Mouse (Mus musculus) thymus, adult 2 months (tissue): ENCODE results near the gene Skap1. TPM values are rescaled to one million over a fixed set of nuclear protein-coding genes. Genes with fewer than 3 reads are reported as not detected.
A peak's percentile ranks its signal among the peaks of the same experiment; 100 is the strongest.

ENCODE experiments used
- DNase-seq: peaks from one replicate; pipeline ENCODE4 v3.0.0; 2021
- H3K27ac ChIP-seq: fragments of 200-500 bp; 2 replicates; pipeline ENCODE4 v1.5.1; 2012; ENCODE audit warnings: low read length, control low read depth; ENCODE audit not compliant: control insufficient read depth, insufficient read depth
- H3K27me3 ChIP-seq: fragments of 200-500 bp; 2 replicates; pipeline ENCODE4 v1.6.1; 2012; ENCODE audit warnings: mild to moderate bottlenecking, low read length, moderate library complexity, mixed read lengths; ENCODE audit not compliant: control insufficient read depth, insufficient read depth
- H3K36me3 ChIP-seq: fragments of 200-500 bp; 2 replicates; pipeline ENCODE4 v1.6.1; 2012; ENCODE audit warnings: mild to moderate bottlenecking, low read length, moderate library complexity; ENCODE audit not compliant: control insufficient read depth, insufficient read depth
- H3K4me1 ChIP-seq: fragments of 200-500 bp; replicated peaks from 2 replicates; pipeline ENCODE4 v1.6.1; 2012; ENCODE audit warnings: low read length; ENCODE audit not compliant: control insufficient read depth, insufficient read depth
- H3K4me3 ChIP-seq: fragments of 200-500 bp; 2 replicates; pipeline ENCODE4 v1.5.1; 2012; ENCODE audit warnings: mild to moderate bottlenecking, low read length, control low read depth, moderate library complexity; ENCODE audit not compliant: control insufficient read depth, insufficient read depth
- CTCF ChIP-seq: fragments of 200-500 bp; IDR thresholded peaks from 2 replicates; pipeline ENCODE4 v1.5.1; 2012; ENCODE audit warnings: mild to moderate bottlenecking, control low read depth, low read length, moderate library complexity, borderline replicate concordance; ENCODE audit not compliant: control insufficient read depth, poor library complexity, insufficient read depth; ENCODE audit errors: extremely low read depth
- POLR2A ChIP-seq: fragments of 200-500 bp; IDR thresholded peaks from 2 replicates; pipeline ENCODE4 v1.6.1; 2012; ENCODE audit warnings: mild to moderate bottlenecking, low read length, control low read depth, moderate library complexity; ENCODE audit not compliant: control insufficient read depth, poor library complexity, insufficient read depth; ENCODE audit errors: extremely low read depth
- WGBS: fragments of 180-500 bp; shearing (Covaris S2); methylation state at CpG from one replicate; pipeline ENCODE4 v1.1.7; 2018; 5-methylcytosine and 5-hydroxymethylcytosine counted together
- polyA plus RNA-seq: library from polyadenylated mRNA; depleted of rRNA; stranded (reverse); fragments of >200 nt; gene quantifications from 2 replicates; pipeline ENCODE4 v1.2.3, GENCODE M21; 2012

The Skap1 gene
- polyA plus RNA-seq, 1 experiment, result 205 TPM

DNA sequence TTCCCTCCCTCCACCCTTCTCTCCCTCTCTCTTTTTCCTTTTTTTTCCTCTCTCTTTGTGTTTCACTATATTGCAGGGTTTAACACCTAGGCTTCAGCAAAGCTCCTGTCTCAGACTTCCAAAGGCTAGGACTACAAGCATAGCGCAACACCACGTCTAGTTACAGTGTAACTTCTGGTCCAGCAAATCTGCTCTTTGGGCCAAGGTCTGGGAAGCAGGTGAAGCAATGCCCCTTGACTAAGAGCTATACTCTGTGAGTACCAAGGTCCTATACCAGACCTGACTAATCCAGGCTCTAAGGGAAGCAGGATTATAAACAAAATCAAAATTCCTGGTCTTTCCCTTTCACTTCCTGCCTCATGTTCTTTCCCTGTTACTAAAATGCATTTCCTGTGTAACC lies 35.3 kb upstream of the Skap1 start:
- Histone ChIP-seq H3K4me1 (no peaks in the 10 kb centered on the region), H3K27ac (no peak overlapping the region), H3K4me3 (no peak overlapping the region), H3K36me3 (no peaks in the 10 kb centered on the region), H3K27me3 (no peaks in the 10 kb centered on the region)
- WGBS, result 92% methylated on average over 2 of the region's 2 CpGs
- no peak for TF ChIP-seq POLR2A
- no peak for TF ChIP-seq CTCF
- no peak for DNase-seq

DNA sequence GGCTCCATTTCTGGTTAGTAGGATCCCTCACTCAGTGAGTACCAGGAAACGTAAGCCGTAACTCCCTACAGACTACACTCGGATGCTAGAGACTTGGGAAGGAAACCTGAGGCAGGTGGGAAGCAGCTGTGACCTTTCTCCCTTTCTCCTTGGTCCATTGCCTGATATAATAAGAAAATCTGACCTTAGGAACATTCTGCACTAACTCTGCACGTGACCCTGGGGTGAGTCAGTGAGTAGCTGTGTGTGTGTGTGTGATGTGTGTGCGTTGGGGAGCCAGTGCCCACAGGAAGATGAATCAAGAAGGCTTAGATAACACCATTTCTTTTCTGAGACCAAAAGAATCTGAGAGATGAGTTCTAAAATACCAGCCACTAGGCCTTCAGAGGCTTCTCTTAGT lies 34.5 kb upstream of the Skap1 start:
- Histone ChIP-seq H3K4me3 (no peak overlapping the region), H3K27ac (no peak overlapping the region), H3K36me3 (no peaks in the 10 kb centered on the region), H3K27me3 (no peaks in the 10 kb centered on the region), H3K4me1 (no peaks in the 10 kb centered on the region)
- no peak for DNase-seq
- TF ChIP-seq CTCF, result no peak
- TF ChIP-seq POLR2A, result no peak
- 83% methylated on average over 5 of the region's 5 CpGs for WGBS

DNA sequence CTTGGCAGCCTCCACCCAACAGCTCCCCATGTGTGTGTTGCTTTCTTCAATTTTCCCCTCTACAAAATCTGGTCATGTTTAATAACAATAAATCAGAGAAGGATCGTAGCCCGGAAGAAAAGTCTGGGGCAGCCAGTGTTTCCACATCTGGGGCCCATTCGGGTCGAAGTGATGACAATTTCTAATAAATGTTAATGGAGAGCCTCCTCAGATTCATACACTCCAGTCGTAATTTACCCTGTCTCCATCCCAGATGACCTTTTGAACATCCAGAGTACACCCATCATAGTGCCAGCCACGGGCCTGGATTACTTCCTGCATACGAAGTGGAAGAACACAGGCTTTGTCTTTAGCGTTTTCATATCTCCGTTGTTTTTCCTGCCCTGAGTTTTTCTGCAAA lies 32.5 kb upstream of the Skap1 start:
- H3K4me3 ChIP-seq, result no peak overlapping the region
- WGBS, result 83% methylated on average over 9 of the region's 9 CpGs
- H3K27me3 ChIP-seq, result no peaks in the 10 kb centered on the region
- no peak for DNase-seq
- no peak for TF ChIP-seq CTCF
- TF ChIP-seq POLR2A, result no peak
- no peaks in the 10 kb centered on the region for H3K4me1 ChIP-seq
- H3K36me3 ChIP-seq, result no peaks in the 10 kb centered on the region
- H3K27ac ChIP-seq, result no peak overlapping the region

DNA sequence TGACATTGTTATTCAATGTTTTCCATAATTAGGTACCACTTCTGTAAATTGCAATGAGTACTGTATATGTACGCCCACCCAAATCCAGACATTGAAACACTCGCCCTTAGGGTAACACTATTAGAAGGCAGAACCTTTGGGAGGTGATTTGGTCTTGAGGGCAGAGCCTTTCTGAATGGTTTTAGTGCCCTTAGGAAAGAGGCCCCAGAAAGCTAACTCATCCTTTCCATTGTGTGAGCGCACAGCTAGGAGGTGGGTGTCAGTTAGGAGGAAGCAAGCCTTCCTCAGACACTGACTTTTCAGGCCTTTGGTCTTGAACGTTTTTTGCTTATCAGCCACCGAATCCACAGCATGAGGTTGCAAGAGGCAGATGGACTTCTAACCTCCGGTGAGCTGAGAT lies 29.5 kb upstream of the Skap1 start:
- H3K4me1 ChIP-seq, result peaks cover 9% of the 10 kb centered on the region
- H3K27me3 ChIP-seq, result no peaks in the 10 kb centered on the region
- 44% methylated on average over 6 of the region's 6 CpGs for WGBS
- TF ChIP-seq CTCF (no peak), POLR2A (no peak)
- no peaks in the 10 kb centered on the region for H3K36me3 ChIP-seq
- H3K4me3 ChIP-seq, result no peak overlapping the region
- H3K27ac ChIP-seq, result no peak overlapping the region
- DNase-seq, result no peak

GRCm38 (mm10) chr11:96436525-96436924 lies 27.9 kb upstream of the Skap1 start:
- TF ChIP-seq POLR2A (no peak), CTCF (no peak)

GRCm38 (mm10) chr11:96438787-96439186 lies 25.6 kb upstream of the Skap1 start:
- 5% methylated on average over 7 of the region's 7 CpGs for WGBS
- peak; percentile 88 for DNase-seq
- H3K4me3 ChIP-seq, result no peak overlapping the region

More at GRCm38 (mm10) chr11:96436525-96436924, 27.9 kb upstream of the Skap1 start:
- no peak overlapping the region for H3K4me3 ChIP-seq
- H3K27ac ChIP-seq, result no peak overlapping the region
- DNase-seq, result no peak
- no peaks in the 10 kb centered on the region for H3K36me3 ChIP-seq
- WGBS, result 93% methylated on average over 7 of the region's 7 CpGs
- no peaks in the 10 kb centered on the region for H3K27me3 ChIP-seq
- peaks cover 14% of the 10 kb centered on the region for H3K4me1 ChIP-seq

More at GRCm38 (mm10) chr11:96438787-96439186, 25.6 kb upstream of the Skap1 start:
- Histone ChIP-seq H3K27ac (no peak overlapping the region), H3K36me3 (no peaks in the 10 kb centered on the region), H3K27me3 (no peaks in the 10 kb centered on the region), H3K4me1 (peaks cover 27% of the 10 kb centered on the region)
- TF ChIP-seq CTCF (peak; percentile 95), POLR2A (no peak)
